Mouse (Mus musculus) bone marrow, adult 2 months (tissue): Measurements from ENCODE around the gene Dpy19l1.

ENCODE experiments used
- CTCF ChIP-seq: fragments of 200-500 bp; IDR thresholded peaks from 2 replicates; pipeline ENCODE4 v1.5.1; 2011; ENCODE audit warnings: low read length, control low read depth; ENCODE audit not compliant: control insufficient read depth, insufficient read depth
- POLR2A ChIP-seq: fragments of 200-500 bp; IDR thresholded peaks from 2 replicates; pipeline ENCODE4 v1.6.1; 2011; ENCODE audit warnings: low read depth, mild to moderate bottlenecking, control low read depth, low read length, borderline replicate concordance; ENCODE audit not compliant: control insufficient read depth

DNA sequence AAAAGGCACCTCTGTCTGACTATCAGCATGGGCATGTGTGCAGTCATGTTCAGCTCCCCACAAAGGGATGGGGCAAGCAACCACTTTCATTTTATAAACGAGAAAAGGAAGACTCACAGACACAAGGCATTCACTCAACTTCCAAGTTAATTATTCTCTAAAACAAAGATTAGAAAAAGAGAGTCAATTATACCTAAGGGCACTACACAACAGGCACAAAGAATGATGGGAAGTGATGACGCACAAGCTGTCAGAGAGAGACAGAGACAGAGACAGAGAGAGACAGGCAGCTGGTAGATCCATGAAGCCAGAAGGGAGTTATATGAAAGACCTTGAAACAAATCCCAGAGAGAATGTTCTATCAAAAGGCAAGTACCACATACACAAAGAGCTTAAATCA, 68.0 kb downstream of the Dpy19l1 start:
- no peak for TF ChIP-seq POLR2A
- TF ChIP-seq CTCF, result no peak
